Mouse (Mus musculus) right cerebral cortex, postnatal 10 days (tissue): ENCODE data around the gene Rmi1.
"Not testable (repeated sequence)": the region's sequence is repeated elsewhere in the genome, so short reads cannot be mapped to it uniquely, and the experiment has no call there.

ENCODE experiments used
- DNase-seq, 2 experiments: peaks; one replicate each; pipeline ENCODE4 v3.0.0; 2021; ENCODE audit warnings: low spot score in 2 of 2

The Rmi1 gene

DNA sequence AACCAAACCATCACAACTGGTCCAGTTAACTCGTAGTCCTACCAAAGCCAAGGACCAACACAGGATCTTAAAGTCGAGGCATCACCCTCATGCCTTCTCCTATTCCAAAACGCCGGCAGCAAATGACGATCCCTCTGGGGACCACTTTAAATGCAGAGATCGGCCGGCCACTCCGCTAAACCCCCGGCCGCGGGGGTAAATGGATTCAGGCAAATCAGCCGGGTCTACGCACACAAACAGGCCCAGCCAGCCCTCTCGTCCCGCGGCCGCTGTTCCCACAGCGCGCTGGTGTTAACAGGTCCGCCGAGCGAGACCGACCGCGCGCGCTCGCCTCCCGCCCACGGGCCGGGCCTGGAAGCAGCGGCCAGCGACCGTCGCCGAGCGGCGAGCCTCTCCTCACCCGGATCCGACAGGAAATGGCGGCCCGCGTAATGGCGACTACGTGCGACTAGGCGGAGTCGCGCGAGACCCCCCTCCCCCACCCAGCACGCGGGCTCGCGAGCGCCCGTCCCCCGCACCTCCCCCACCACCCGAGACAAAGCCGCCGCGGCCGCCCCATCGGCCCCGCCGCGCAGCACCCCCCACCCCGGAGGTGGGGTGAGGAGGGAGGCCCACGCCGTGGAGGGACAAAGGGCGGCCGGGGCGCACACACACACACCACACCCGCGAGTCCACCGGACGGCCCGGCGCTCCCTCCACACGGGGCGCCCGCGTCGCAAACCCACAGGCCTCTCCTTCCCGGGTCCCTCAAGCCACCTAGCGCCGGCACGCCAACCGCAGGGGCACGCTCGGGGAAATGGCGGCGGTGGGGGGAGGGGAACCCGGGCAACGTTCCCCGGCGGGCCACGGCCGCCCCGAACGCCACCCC, 679 bp upstream of the Rmi1 start:
- DNase-seq = peak; percentile 85 to 90

GRCm38 (mm10) chr13:58402744-58403110, 679 bp downstream of the Rmi1 start:
- DNase-seq = no peak

DNA sequence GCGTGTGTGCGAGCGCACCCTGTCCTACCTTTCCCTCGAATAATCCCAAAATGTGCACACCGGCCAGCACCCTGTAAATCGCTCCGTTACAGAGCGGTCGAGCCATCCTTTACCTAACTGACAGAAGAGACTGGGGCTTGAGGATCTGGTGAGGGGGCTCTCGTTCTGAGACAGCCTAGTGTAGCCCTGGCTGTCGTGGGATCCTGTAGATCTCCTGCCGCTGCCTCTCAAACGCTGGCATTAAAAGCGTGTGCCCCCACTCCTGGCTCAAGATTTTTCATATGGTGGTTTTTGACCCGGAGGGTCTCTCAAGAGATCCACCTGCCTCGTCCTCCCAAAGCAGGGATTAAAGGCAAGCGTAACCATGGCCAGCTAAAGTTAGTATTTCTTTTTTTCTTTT, 1.2 kb downstream of the Rmi1 start, which contains the start of gene Hnrnpk:
Gene Hnrnpk (minus strand): TSS at position 101 of the 400 bp plus-strand sequence.
- not testable (repeated sequence) for DNase-seq

DNA sequence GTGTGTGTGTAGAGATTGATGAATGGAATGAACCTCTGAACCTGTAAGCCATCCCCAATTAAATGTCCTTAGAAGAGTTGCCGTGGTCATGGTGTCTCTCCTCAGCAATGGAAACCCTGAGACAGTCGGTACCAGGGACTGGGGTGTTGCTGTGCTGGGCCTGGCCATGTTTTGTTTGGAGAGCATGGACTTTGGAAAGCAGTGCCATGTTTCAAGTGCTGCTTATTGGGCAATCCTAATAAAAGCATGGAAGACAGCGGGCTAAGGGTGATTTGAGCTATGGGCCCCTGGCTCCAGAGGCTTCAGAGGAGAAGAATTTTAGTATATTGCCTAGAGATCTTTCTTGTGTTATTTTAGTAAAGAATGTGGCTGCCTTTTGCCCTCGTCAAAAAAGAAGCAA, 9.0 kb downstream of the Rmi1 start:
- DNase-seq = no peak

- DNase-seq = no peak
Observed at GRCm38 (mm10) chr13:58415374-58415773, 13.3 kb downstream of the Rmi1 start.

DNA sequence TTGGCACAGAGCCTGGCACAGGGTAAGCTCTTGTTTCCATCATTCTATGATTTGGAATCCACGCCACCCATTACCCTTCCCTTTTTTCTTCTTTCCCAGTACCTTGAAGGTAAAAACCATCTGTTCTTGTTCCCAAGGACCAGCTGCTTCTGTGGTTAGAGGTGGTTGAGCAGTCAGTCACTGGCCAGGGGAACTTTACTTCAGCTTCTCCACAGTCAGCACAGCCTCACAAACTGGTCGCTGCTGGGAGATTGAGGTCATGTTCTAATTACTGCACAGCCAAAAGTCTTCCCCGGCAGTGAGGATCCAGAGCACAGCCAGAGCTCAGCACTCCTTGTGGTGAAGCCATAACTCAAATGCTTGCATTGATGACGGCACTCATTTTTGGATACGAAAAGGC, 13.8 kb downstream of the Rmi1 start:
- no peak for DNase-seq

GRCm38 (mm10) chr13:58418656-58419055, 16.6 kb downstream of the Rmi1 start:
- DNase-seq = no peak

DNA sequence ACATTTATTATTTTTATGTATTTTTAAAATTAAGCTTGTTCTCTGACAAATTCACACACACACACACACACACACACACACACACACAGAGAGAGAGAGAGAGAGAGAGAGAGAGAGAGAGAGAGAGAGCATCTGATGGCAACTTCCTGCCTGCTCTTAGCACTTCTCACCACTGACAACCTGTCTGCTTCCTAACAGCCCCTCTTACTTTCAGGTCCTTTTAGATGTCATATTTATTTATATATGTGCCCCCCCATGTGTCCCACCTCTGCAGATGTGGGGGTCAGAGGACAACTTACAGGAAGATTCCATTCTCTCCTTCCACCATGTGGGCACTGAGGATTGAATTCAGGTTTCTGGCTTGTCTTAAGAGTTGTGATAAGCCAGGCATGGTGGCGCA, 17.2 kb downstream of the Rmi1 start:
- no peak for DNase-seq

- no peak for DNase-seq
Observed at GRCm38 (mm10) chr13:58421026-58421425, 19.0 kb downstream of the Rmi1 start.

DNA sequence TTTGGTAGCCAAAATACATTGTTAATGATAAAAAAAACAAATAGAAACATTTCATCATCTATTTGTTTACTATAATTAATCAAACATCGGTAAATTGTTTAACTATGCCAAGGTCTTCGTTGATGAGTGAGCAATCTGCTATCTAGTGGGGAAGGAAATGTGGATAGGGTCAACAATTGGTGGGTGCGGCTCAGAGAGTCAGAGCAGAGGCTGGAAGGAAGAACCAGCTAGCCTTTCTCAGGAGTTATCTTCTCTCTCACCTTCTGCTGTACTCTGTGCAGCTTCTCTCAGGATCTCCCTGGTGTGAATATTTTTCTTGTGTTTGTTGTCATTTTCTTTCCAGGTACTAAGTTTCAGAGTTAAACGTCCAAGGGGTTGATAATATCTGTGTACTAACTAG, 20.2 kb downstream of the Rmi1 start:
- DNase-seq = no peak

DNA sequence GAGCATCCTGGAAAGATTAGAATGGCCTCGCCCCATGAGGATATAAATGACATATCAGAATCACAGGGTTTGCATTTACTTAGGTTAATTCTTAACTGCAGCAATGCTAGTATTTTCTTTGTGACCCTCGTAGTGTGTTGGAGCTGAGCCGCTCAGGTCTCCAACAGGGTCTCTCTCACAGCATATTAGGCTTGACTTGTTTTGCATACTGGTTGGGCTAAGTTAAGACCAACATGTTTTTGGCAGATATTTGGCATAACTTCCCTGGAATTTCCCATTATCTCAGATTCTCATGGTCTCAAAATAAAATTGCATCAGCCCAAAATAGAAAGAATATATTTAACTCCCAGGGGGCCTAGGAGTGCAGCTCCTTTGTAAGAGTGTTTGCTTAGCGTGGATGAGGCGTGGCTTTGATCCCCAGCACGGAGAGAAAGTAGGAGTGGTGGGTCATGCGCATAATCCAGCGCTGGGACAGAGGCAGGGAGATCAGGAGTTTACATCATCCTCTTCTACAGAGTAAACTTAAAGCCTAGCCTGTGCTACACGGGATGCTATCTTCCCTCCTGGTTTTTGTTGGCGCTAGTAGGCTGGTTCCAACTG, 21.1 kb downstream of the Rmi1 start:
- no peak for DNase-seq

- DNase-seq = no peak
Observed at GRCm38 (mm10) chr13:58439716-58440115, 37.7 kb downstream of the Rmi1 start.

DNA sequence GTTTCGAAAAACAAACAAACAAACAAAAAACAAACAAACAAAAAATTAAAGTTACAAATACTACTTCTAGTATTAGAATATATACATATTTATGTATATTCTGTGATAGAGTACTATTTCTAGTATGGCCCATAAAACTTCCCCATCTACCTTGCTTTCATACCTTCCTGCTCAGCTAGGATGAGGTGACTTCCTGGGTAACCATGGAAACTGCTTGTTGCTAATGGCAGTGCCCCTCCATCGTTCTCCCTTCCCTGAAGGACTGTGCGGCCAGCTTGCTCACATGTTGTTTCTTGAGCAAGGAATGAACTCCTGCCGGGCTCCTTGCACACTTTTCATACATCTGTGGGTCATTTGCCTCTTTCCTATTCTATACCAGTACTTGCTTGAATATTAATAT, 41.3 kb downstream of the Rmi1 start:
- no peak for DNase-seq

DNA sequence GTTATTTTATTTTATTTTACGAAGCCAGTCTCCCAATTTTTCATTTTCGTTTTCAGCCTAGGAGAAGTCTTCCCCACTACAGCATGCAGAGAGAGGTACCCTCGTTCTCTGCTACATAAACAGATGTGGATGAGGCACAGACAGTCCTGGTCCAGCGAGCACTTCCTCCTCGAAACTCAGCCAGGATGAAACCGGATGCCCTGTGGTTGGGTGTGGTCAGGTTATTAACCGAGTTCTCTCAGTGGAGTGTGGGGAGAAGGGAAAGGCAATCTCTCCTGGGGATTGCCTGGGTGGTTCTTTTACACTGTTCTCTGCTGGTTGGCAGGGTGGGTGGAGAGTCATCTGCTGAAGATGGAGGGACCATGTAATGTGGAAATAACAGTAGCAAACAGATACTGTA, 41.7 kb downstream of the Rmi1 start:
- DNase-seq = no peak

DNA sequence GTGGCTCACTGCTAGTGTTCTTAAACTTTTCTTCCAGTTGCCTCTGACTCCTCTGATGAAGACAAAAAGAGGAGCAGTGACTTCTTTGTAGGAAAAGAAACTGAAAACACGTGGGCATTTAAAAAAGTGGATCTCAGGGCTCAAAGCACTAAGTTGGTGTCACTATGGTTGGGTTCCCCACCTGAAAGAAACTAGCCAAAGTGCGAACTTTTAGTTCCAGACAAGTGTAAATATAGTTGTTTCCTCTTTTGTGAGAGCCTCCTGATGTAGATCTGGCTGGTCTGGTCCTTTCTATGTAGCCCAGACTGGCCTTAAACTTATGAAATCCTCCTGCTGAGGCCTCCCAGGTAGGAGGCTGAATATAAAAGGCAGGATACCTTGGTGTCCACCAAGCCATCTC, 44.5 kb downstream of the Rmi1 start:
- no peak for DNase-seq

- DNase-seq = no peak
Observed at GRCm38 (mm10) chr13:58450459-58451182, 48.6 kb downstream of the Rmi1 start.

GRCm38 (mm10) chr13:58452246-58452645, 50.2 kb downstream of the Rmi1 start:
- no peak for DNase-seq

DNA sequence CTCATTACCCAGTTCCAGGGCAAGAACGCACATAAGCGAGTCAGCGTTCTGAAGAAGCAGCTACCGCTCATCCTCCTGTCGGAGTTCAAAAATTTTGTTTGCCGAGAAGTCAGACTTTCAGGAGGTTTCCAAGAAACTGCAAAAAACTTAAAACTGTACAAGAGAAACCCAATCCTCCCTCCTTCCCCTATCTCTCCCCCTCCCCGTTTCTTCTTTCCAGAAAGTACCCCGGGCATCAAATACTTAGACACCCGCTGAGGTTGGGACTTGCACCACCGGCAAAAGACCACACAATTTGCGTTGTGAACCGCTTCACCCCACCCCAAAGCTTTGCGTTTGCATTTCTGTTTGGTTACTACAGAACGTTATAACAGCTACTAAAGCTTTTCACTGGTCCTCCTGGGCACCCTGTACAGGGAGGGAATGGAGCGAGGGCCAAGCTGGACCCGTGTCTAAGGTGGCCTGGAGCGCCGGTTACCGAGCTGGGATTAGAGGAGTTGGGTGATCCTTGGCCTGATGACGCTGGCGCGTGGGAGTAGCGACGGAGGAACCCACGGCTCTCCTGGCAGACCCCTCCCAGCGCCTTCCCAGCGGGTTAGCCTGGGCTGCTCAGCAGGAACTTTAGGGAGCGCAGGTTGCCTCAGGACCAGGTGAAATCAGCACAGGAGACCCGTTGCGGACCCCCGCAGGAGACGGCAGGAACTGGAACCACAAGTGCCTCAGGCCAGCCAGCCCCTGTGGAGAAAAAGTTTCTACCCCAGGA, 50.8 kb downstream of the Rmi1 start:
- no peak for DNase-seq

- no peak for DNase-seq
Observed at GRCm38 (mm10) chr13:58453541-58453940, 51.5 kb downstream of the Rmi1 start.

- no peak for DNase-seq
Observed at GRCm38 (mm10) chr13:58456547-58456946, 54.5 kb downstream of the Rmi1 start.

DNA sequence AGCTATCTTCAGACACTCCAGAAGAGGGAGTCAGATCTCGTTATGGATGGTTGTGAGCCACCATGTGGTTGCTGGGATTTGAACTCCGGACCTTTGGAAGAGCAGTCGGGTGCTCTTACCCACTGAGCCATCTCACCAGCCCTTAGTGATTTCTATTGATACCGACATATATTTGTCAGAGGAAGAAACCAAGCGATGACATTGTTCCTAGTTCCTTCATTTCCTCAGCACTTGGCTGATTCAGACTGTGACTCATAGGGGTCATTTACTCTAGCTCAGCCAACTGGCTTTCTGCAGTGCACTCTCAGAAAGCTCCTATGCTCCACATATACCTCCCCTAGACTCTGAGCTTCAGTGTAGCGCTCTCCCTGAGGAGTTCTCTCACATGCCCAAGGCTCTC, 56.8 kb downstream of the Rmi1 start:
- not testable (repeated sequence) for DNase-seq
